Mouse (Mus musculus): ENCODE data around the gene Cacna1c.

The Cacna1c gene

GRCm38 (mm10) chr6:118739961-118740599 is 456.1 kb downstream of the Cacna1c start:
- DNase-seq (ENCODE audit: low read depth) = no peak

- DNase-seq (ENCODE audit: low read depth) = no peak
Observed at GRCm38 (mm10) chr6:118739344-118739743, 456.9 kb downstream of the Cacna1c start.

GRCm38 (mm10) chr6:118738656-118739055 is 457.6 kb downstream of the Cacna1c start:
- DNase-seq (ENCODE audit: low read depth) = no peak

- no peak for DNase-seq (ENCODE audit: low read depth)
Observed at GRCm38 (mm10) chr6:118737078-118737477, 459.1 kb downstream of the Cacna1c start.

- no peak for DNase-seq (ENCODE audit: low read depth)
Observed at GRCm38 (mm10) chr6:118736491-118736890, 459.7 kb downstream of the Cacna1c start.

GRCm38 (mm10) chr6:118735145-118735544 is 461.1 kb downstream of the Cacna1c start:
- no peak for DNase-seq (ENCODE audit: low read depth)

GRCm38 (mm10) chr6:118731937-118732336 is 464.3 kb downstream of the Cacna1c start:
- DNase-seq (ENCODE audit: low read depth) = no peak

- no peak for DNase-seq (ENCODE audit: low read depth)
Observed at GRCm38 (mm10) chr6:118724908-118725307, 471.3 kb downstream of the Cacna1c start.

GRCm38 (mm10) chr6:118724388-118724787 is 471.8 kb downstream of the Cacna1c start:
- no peak for DNase-seq (ENCODE audit: low read depth)

- DNase-seq (ENCODE audit: low read depth) = no peak
Observed at GRCm38 (mm10) chr6:118722336-118722735, 473.9 kb downstream of the Cacna1c start.

- DNase-seq (ENCODE audit: low read depth) = no peak
Observed at GRCm38 (mm10) chr6:118719486-118719885, 476.7 kb downstream of the Cacna1c start.

- DNase-seq (ENCODE audit: low read depth) = no peak
Observed at GRCm38 (mm10) chr6:118713286-118713685, 482.9 kb downstream of the Cacna1c start.

- DNase-seq (ENCODE audit: low read depth) = no peak
Observed at GRCm38 (mm10) chr6:118711677-118712322, 484.4 kb downstream of the Cacna1c start.

GRCm38 (mm10) chr6:118707066-118707465 is 489.2 kb downstream of the Cacna1c start:
- DNase-seq (ENCODE audit: low read depth) = no peak

GRCm38 (mm10) chr6:118705840-118706239 is 490.4 kb downstream of the Cacna1c start:
- no peak for DNase-seq (ENCODE audit: low read depth)

- no peak for DNase-seq (ENCODE audit: low read depth)
Observed at GRCm38 (mm10) chr6:118694626-118695025, 501.6 kb downstream of the Cacna1c start.

GRCm38 (mm10) chr6:118689447-118689846 is 506.8 kb downstream of the Cacna1c start:
- DNase-seq (ENCODE audit: low read depth) = no peak

GRCm38 (mm10) chr6:118688856-118689255 is 507.4 kb downstream of the Cacna1c start:
- no peak for DNase-seq (ENCODE audit: low read depth)

- no peak for DNase-seq (ENCODE audit: low read depth)
Observed at GRCm38 (mm10) chr6:118680814-118681213, 515.4 kb downstream of the Cacna1c start.

GRCm38 (mm10) chr6:118678031-118678430 is 518.2 kb downstream of the Cacna1c start:
- no peak for DNase-seq (ENCODE audit: low read depth)

- DNase-seq (ENCODE audit: low read depth) = no peak
Observed at GRCm38 (mm10) chr6:118677306-118677705, 518.9 kb downstream of the Cacna1c start.

- no peak for DNase-seq (ENCODE audit: low read depth)
Observed at GRCm38 (mm10) chr6:118674781-118675180, 521.4 kb downstream of the Cacna1c start.

GRCm38 (mm10) chr6:118673974-118674695 is 522.1 kb downstream of the Cacna1c start:
- DNase-seq (ENCODE audit: low read depth) = no peak

Data from induced T-regulatory cell, adult 2 months (primary cell).